Mouse (Mus musculus): ENCODE measurements around the gene 1700013H16Rik. TPM values are rescaled to one million over a fixed set of nuclear protein-coding genes. Genes with fewer than 3 reads are reported as not detected.
"Not testable (repeated sequence)": the region's sequence is repeated elsewhere in the genome, so short reads cannot be mapped to it uniquely, and the experiment has no call there.

1700013H16Rik gene
- total RNA-seq (2017), result not detected in 2 replicates

- ATAC-seq (replicated peaks; ENCODE audit: low read depth, poor library complexity, severe bottlenecking), result no peak
These were observed at the start of gene 1700013H16Rik for GRCm38 (mm10) chrX:53757736-53758135. TSS of gene 1700013H16Rik (minus strand) at chrX:53757831.

GRCm38 (mm10) chrX:53799074-53799473, 41.4 kb upstream of the 1700013H16Rik start:
- ATAC-seq (replicated peaks; ENCODE audit: low read depth, poor library complexity, severe bottlenecking), result no peak

- not testable (repeated sequence) for ATAC-seq (replicated peaks; ENCODE audit: low read depth, poor library complexity, severe bottlenecking)
These were observed 39.9 kb upstream of the 1700013H16Rik start, which contains the start of gene Xlr for GRCm38 (mm10) chrX:53797519-53797918. TSS of gene Xlr (minus strand) at chrX:53797706.

GRCm38 (mm10) chrX:53776276-53776675, 18.6 kb upstream of the 1700013H16Rik start, which contains the start of gene Zfp36l3:
TSS of gene Zfp36l3 (minus strand) at chrX:53776394.
- ATAC-seq (replicated peaks; ENCODE audit: low read depth, poor library complexity, severe bottlenecking), result no peak

GRCm38 (mm10) chrX:53752851-53753250, 4.8 kb downstream of the 1700013H16Rik start:
- 0 out of 2 replicates have a peak, but pooled peaks have one; percentile 47 for ATAC-seq (replicated peaks; ENCODE audit: low read depth, poor library complexity, severe bottlenecking)

DNA sequence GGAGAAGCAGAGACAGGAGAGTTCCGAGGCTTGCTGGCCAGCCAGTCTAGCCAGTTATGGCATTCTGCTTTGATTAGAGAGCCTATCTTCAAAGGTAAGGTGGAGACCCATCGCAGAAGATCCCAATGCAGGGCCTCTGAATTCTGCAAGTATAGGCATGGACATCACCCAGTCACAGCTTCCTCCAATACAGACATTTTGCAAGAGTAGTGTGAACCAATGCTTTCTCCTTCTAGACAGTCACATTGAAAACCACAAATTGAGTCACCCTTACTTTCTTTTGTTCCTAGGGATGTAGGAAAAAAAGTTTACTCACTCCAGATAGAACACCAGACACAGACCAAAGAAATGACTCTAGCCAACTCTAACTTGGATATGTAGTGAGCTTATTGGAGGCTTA, 28.7 kb downstream of the 1700013H16Rik start:
- ATAC-seq (replicated peaks; ENCODE audit: low read depth, poor library complexity, severe bottlenecking), result no peak

DNA sequence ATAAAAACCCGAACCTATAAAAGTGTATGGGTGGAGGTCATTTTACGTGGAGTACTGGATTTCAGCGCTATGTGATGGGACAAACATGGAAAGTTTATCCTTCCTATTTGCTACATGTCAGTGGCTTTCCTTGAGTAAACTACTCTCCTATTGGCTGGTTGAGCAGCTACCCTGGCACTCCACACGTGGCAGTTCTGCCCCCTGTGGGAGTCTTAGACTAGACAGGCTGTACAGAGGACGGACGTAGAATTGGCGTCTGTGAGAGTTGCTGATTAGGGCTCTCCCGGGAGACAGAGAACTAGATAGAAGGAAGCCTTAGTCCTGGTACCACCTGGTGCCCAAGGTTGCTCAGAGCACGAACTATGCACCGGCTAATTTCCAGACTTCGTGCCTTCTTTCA, 33.0 kb downstream of the 1700013H16Rik start, which contains the start of gene 4930502E18Rik:
Gene 4930502E18Rik (plus strand): TSS at position 231 of the 400 bp plus-strand sequence.
- ATAC-seq (replicated peaks; ENCODE audit: low read depth, poor library complexity, severe bottlenecking), result no peak

- peak; percentile 71 for ATAC-seq (replicated peaks; ENCODE audit: low read depth, poor library complexity, severe bottlenecking)
These were observed 41.1 kb downstream of the 1700013H16Rik start for GRCm38 (mm10) chrX:53716323-53717182.

- ATAC-seq (replicated peaks; ENCODE audit: low read depth, poor library complexity, severe bottlenecking), result no peak
These were observed 41.7 kb downstream of the 1700013H16Rik start for GRCm38 (mm10) chrX:53715942-53716322.

GRCm38 (mm10) chrX:53702673-53703072, 55.0 kb downstream of the 1700013H16Rik start:
- ATAC-seq (replicated peaks; ENCODE audit: low read depth, poor library complexity, severe bottlenecking), result no peak

DNA sequence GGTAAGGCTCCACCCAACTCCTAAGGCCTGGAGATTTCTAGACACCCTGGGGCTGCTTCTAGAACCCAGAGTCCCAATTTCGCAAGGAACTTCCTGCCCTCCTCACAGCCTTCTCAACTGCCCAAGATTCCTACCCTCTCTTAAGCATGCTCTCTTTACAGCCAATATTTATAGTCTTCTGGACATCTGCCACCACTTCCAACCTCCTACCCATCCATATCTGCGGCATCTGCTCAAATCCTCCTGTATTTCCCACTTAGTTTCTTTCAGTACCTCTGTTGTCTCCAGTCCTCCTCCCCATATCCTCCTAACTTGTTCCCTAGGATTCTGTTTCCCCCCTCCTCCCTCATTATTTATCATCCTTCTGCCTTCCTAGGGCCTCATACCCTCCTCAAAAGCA, 58.4 kb downstream of the 1700013H16Rik start:
- ATAC-seq (replicated peaks; ENCODE audit: low read depth, poor library complexity, severe bottlenecking), result no peak

- ATAC-seq (replicated peaks; ENCODE audit: low read depth, poor library complexity, severe bottlenecking), result no peak
These were observed 63.4 kb downstream of the 1700013H16Rik start for GRCm38 (mm10) chrX:53694008-53694777.

- ATAC-seq (replicated peaks; ENCODE audit: low read depth, poor library complexity, severe bottlenecking), result 0 out of 2 replicates have a peak, but pooled peaks have one; percentile 42
These were observed 64.5 kb downstream of the 1700013H16Rik start for GRCm38 (mm10) chrX:53693141-53693540.

Other genes with a start within 250 kb of the 1700013H16Rik start
- 2.0 and 6.6 TPM in 2 replicates for gene Rtl8c, start 149.8 kb downstream of the 1700013H16Rik start, total RNA-seq (2017)
- not detected in 2 replicates for gene Gm14597, start 148.9 kb downstream of the 1700013H16Rik start, total RNA-seq (2017)
- gene Rtl8a, start 114.1 kb downstream of the 1700013H16Rik start, total RNA-seq (2017), result 4.4 TPM in 1 of 2 replicates, not detected in the other
- gene Rtl8b, start 87.4 kb downstream of the 1700013H16Rik start, total RNA-seq (2017), result 1.3 and 10.3 TPM in 2 replicates
- gene 4930502E18Rik, start 33.0 kb downstream of the 1700013H16Rik start, total RNA-seq (2017), result not detected in 2 replicates
- gene Zfp36l3, start 18.6 kb upstream of the 1700013H16Rik start, total RNA-seq (2017), result not detected in 2 replicates
- 3.6 and 5.8 TPM in 2 replicates for gene Xlr, start 39.9 kb upstream of the 1700013H16Rik start, total RNA-seq (2017)